Mouse (Mus musculus): Measurements from ENCODE around the gene Cntnap5a. TPM values are rescaled to one million over a fixed set of nuclear protein-coding genes. Genes with fewer than 3 reads are reported as not detected.

Gene Cntnap5a
- 3.1 and 4.5 TPM in 2 replicates for polyA plus RNA-seq (2015; fragmentation: Nextera tagmentation; extraction: Ambion mirVana)

DNA sequence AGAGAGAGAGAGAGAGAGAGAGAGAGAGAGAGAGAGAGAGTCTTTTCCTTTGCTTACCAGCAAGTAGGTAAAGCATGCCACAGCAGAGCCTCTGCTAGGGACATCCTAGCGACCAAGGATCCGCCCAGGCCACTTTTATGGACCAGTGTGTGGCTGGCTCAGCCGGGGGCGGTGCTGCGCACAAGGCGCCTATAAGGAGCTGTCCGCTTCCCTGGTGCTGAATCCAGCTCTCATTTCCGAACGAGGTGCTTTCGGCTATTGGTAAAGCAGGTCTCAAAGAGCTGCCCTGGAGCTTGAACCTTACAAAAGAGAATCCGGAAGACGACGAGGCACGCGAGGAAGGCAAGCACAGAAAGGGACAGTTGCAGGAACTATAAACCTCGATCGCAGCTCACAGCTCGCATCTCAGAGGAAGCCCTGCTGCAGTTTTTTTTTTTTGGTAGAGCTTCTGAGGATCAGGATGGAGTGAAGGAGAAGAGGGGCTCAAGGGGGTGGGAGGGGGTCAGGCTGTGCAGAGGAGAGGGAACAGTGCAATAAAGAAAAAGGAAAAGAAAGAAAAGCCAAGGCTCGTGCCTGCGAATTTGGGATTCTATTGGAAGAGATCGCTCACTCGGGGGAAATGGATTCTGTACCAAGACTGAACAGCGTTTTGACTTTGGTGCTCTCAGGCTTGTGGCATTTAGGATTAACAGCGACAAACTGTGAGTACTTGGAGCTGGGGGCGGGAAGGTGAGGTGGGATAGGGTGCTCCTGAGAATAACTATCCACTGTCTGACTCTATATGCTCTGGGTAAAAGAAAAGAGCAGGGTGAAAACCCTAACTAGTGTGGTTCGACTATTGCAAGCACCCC, at the start of gene Cntnap5a:
Gene Cntnap5a, plus strand, starts transcription at position 239 of the 851 bp plus-strand sequence.
- Histone ChIP-seq H3K27me3 (replicated peaks; ENCODE audit: control insufficient read depth, insufficient read depth, low read length) (no peaks in the 10 kb centered on the region), H3K4me1 (ENCODE audit: control insufficient read depth, insufficient read depth, low read depth, low read length) (no peaks in the 10 kb centered on the region), H3K36me3 (ENCODE audit: control insufficient read depth, insufficient read depth, low read length) (no peaks in the 10 kb centered on the region), H3K4me3 (ENCODE audit: low read length) (peak within 1 kb of the TSS; percentile 47), H3K27ac (ENCODE audit: low read depth, low read length) (peak within 1 kb of the TSS; percentile 66), H3K9ac (ENCODE audit: low read depth, low read length) (peak within 1 kb of the TSS; percentile 68), H3K4me2 (ENCODE audit: low read length) (peak within 1 kb of the TSS; percentile 60), H3K9me3 (ENCODE audit: control insufficient read depth, low read length) (no peaks in the 10 kb centered on the region)
- WGBS = 10% methylated on average over 26 of the region's 26 CpGs
- peak; percentile 90 for ATAC-seq

DNA sequence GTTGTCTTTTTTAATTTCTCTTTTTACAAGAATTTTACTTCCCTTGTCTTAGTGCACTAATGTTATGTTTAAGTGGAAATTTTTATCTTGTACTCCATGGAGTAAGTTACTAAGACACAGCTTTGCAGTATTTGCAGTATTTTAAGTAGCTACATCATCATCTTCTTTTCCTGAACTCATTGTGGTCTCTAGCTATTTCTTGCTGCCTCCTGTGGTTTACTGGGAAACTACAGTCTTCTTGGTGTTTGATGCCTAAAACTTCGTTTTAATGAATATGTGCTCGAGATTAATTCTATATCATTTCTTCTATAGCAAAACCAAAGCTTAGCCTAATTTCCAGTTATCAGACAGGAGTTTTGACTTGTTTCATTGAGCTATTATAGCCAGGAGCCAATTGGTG, 37.6 kb upstream of the Cntnap5a start:
- Histone ChIP-seq H3K9ac (ENCODE audit: low read depth, low read length) (no peak overlapping the region), H3K4me3 (ENCODE audit: low read length) (no peak overlapping the region), H3K4me2 (ENCODE audit: low read length) (no peak overlapping the region), H3K4me1 (ENCODE audit: control insufficient read depth, insufficient read depth, low read depth, low read length) (no peaks in the 10 kb centered on the region), H3K27me3 (replicated peaks; ENCODE audit: control insufficient read depth, insufficient read depth, low read length) (no peaks in the 10 kb centered on the region), H3K36me3 (ENCODE audit: control insufficient read depth, insufficient read depth, low read length) (no peaks in the 10 kb centered on the region), H3K27ac (ENCODE audit: low read depth, low read length) (no peak overlapping the region), H3K9me3 (ENCODE audit: control insufficient read depth, low read length) (no peaks in the 10 kb centered on the region)
- no peak for ATAC-seq
- WGBS = 90% methylated on average over 2 of the region's 2 CpGs

DNA sequence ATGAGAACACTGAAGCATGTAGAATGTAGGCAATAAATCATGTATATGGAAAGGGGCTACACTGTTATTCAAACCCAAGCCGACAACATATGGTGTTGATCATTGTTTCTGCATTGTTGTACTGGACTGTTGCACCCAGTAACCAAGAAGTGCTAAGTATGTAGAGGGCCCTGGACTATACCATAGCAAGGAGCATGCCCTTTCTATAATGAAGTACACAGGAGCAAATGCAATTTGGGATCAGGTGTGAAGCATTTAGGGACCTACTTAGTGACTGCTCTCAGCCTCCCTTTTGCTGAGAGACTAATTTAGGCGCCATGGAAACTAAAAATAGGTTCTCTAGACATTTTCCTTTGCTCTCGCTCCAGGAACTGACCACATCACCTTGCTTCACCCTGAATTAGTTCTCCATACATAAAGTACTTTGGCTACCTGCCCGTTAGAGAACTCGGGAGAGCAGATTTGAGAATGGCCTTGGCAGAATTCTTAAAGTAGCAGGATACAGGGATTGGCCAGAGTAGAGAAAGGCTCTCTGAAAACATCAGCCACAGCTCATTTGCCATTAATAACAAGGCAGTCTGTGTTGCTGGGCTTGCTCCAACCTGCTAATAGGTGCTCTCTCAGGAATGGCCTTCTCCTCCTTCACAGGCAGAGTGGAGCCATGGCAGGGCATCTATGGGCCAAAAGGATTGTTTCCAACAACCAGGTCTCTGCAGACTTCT, 26.1 kb upstream of the Cntnap5a start:
- no peak overlapping the region for H3K4me3 ChIP-seq (ENCODE audit: low read length)
- 75% methylated on average over 5 of the region's 5 CpGs for WGBS
- no peaks in the 10 kb centered on the region for H3K4me1 ChIP-seq (ENCODE audit: control insufficient read depth, insufficient read depth, low read depth, low read length)
- H3K9me3 ChIP-seq (ENCODE audit: control insufficient read depth, low read length) = no peaks in the 10 kb centered on the region
- H3K9ac ChIP-seq (ENCODE audit: low read depth, low read length) = no peak overlapping the region
- H3K36me3 ChIP-seq (ENCODE audit: control insufficient read depth, insufficient read depth, low read length) = no peaks in the 10 kb centered on the region
- no peaks in the 10 kb centered on the region for H3K27me3 ChIP-seq (replicated peaks; ENCODE audit: control insufficient read depth, insufficient read depth, low read length)
- no peak overlapping the region for H3K27ac ChIP-seq (ENCODE audit: low read depth, low read length)
- H3K4me2 ChIP-seq (ENCODE audit: low read length) = no peak overlapping the region
- ATAC-seq = peak; percentile 70; the same call in 1 of the 2 replicates

- Histone ChIP-seq H3K4me3 (ENCODE audit: low read length) (peak overlapping the region; percentile 34), H3K4me1 (ENCODE audit: control insufficient read depth, insufficient read depth, low read depth, low read length) (no peaks in the 10 kb centered on the region)
- peak; percentile 68 for ATAC-seq
These were observed 1.9 kb downstream of the Cntnap5a start for GRCm38 (mm10) chr1:115686494-115686893.

DNA sequence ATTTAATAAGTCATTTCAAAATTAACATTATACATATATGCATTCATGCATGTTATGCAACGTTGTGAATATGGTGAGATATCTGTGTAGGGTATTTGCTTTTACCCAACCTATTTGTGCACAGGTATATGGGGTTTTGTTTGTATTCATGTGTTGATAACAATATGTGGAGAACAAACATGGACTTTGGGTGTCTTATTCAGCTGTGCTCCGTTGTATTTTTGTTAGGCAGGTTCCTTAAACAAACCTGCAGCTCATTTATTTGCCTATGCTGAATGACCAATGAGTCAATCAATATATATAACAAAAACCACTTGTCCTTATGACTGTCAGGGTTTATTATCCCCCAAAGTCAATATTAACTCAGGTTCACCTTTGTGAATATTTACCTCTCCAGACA, 15.2 kb downstream of the Cntnap5a start:
- H3K9ac ChIP-seq (ENCODE audit: low read depth, low read length) = no peak overlapping the region
- 74% methylated on average over 2 of the region's 2 CpGs for WGBS
- H3K27me3 ChIP-seq (replicated peaks; ENCODE audit: control insufficient read depth, insufficient read depth, low read length) = no peaks in the 10 kb centered on the region
- no peaks in the 10 kb centered on the region for H3K4me1 ChIP-seq (ENCODE audit: control insufficient read depth, insufficient read depth, low read depth, low read length)
- H3K4me3 ChIP-seq (ENCODE audit: low read length) = no peak overlapping the region
- no peaks in the 10 kb centered on the region for H3K36me3 ChIP-seq (ENCODE audit: control insufficient read depth, insufficient read depth, low read length)
- no peaks in the 10 kb centered on the region for H3K9me3 ChIP-seq (ENCODE audit: control insufficient read depth, low read length)
- no peak overlapping the region for H3K27ac ChIP-seq (ENCODE audit: low read depth, low read length)
- H3K4me2 ChIP-seq (ENCODE audit: low read length) = no peak overlapping the region
- no peak for ATAC-seq

More at GRCm38 (mm10) chr1:115686494-115686893, 1.9 kb downstream of the Cntnap5a start:
- H3K9me3 ChIP-seq (ENCODE audit: control insufficient read depth, low read length) = no peaks in the 10 kb centered on the region
- no peaks in the 10 kb centered on the region for H3K36me3 ChIP-seq (ENCODE audit: control insufficient read depth, insufficient read depth, low read length)
- peak overlapping the region; percentile 60 for H3K4me2 ChIP-seq (ENCODE audit: low read length)
- no peak overlapping the region for H3K9ac ChIP-seq (ENCODE audit: low read depth, low read length)
- H3K27me3 ChIP-seq (replicated peaks; ENCODE audit: control insufficient read depth, insufficient read depth, low read length) = no peaks in the 10 kb centered on the region
- no peak overlapping the region for H3K27ac ChIP-seq (ENCODE audit: low read depth, low read length)
- 31% methylated on average over 2 of the region's 2 CpGs for WGBS

DNA sequence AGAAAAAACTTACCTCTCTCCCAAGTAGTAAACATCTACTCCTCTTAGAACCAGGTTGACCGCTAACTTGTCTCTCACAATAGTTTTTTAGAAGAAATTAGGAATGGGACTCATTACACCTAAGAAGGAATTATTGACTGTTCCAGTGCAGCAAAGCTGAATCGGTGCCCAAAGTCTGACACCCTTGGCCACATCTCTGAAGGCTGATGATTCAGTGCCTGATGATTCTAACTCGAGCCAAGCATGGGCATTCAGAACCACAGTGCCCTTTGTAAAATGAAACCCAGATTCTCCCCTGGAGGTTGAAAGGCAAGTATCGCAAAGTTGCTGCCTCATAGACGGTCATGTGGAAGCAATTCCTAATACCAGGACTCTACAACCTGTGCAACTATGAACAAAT, 58.0 kb downstream of the Cntnap5a start:
- Histone ChIP-seq H3K27me3 (replicated peaks; ENCODE audit: control insufficient read depth, insufficient read depth, low read length) (no peaks in the 10 kb centered on the region), H3K9me3 (ENCODE audit: control insufficient read depth, low read length) (no peaks in the 10 kb centered on the region), H3K36me3 (ENCODE audit: control insufficient read depth, insufficient read depth, low read length) (no peaks in the 10 kb centered on the region), H3K4me3 (ENCODE audit: low read length) (no peak overlapping the region), H3K4me1 (ENCODE audit: control insufficient read depth, insufficient read depth, low read depth, low read length) (no peaks in the 10 kb centered on the region), H3K9ac (ENCODE audit: low read depth, low read length) (no peak overlapping the region), H3K27ac (ENCODE audit: low read depth, low read length) (no peak overlapping the region), H3K4me2 (ENCODE audit: low read length) (no peak overlapping the region)
- 80% methylated on average over 5 of the region's 5 CpGs for WGBS
- no peak for ATAC-seq

DNA sequence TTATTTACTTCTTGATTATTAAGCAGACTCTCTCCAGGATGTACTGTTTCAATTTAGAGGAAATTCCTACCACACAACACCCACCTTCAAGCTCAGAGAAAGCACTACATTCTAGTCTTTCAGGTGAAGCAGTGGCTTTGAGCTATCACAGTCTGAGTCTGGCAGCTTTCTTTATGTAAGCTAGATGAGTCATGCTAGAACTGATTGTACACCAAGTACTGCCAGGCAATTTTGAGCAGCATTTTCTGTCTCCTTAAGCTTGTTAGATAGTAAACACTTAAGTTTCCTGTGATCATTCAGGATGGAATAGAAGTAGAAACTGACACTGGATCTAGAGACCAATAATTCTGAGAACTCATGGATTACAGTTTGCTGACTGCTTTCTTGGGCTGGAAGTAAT, 61.0 kb downstream of the Cntnap5a start:
- no peak overlapping the region for H3K27ac ChIP-seq (ENCODE audit: low read depth, low read length)
- no peak overlapping the region for H3K4me3 ChIP-seq (ENCODE audit: low read length)
- no peak overlapping the region for H3K9ac ChIP-seq (ENCODE audit: low read depth, low read length)
- no peaks in the 10 kb centered on the region for H3K4me1 ChIP-seq (ENCODE audit: control insufficient read depth, insufficient read depth, low read depth, low read length)
- no peak overlapping the region for H3K4me2 ChIP-seq (ENCODE audit: low read length)
- ATAC-seq = no peak
- H3K27me3 ChIP-seq (replicated peaks; ENCODE audit: control insufficient read depth, insufficient read depth, low read length) = no peaks in the 10 kb centered on the region
- H3K9me3 ChIP-seq (ENCODE audit: control insufficient read depth, low read length) = no peaks in the 10 kb centered on the region
- no peaks in the 10 kb centered on the region for H3K36me3 ChIP-seq (ENCODE audit: control insufficient read depth, insufficient read depth, low read length)

DNA sequence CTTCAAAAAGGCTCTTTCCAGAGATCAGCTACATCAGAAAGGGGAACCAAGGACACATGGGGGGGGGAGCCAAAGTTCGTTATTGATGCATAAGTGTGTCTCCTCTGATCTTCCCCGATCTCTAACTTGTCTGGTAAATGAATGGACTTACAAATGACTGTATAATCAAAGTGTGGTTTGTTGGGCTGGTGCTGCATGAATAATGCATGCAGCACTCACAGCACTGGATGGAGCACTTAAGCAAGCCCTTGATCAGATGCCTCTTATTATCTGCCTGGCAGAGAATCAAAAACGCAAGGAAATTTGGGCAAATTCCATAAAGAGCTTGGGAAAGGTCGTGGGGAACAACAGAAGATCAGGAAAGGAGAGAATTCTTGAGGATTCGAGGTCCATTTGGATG, 100.2 kb downstream of the Cntnap5a start:
- ATAC-seq = peak; percentile 60; the same call in 1 of the 2 replicates
- 27% methylated on average over 5 of the region's 5 CpGs for WGBS
- Histone ChIP-seq H3K27me3 (replicated peaks; ENCODE audit: control insufficient read depth, insufficient read depth, low read length) (no peaks in the 10 kb centered on the region), H3K9ac (ENCODE audit: low read depth, low read length) (no peak overlapping the region), H3K4me1 (ENCODE audit: control insufficient read depth, insufficient read depth, low read depth, low read length) (no peaks in the 10 kb centered on the region; the same call in 1 of the 2 replicates), H3K27ac (ENCODE audit: low read depth, low read length) (no peak overlapping the region), H3K36me3 (ENCODE audit: control insufficient read depth, insufficient read depth, low read length) (no peaks in the 10 kb centered on the region), H3K9me3 (ENCODE audit: control insufficient read depth, low read length) (no peaks in the 10 kb centered on the region), H3K4me3 (ENCODE audit: low read length) (no peak overlapping the region), H3K4me2 (ENCODE audit: low read length) (no peak overlapping the region)

DNA sequence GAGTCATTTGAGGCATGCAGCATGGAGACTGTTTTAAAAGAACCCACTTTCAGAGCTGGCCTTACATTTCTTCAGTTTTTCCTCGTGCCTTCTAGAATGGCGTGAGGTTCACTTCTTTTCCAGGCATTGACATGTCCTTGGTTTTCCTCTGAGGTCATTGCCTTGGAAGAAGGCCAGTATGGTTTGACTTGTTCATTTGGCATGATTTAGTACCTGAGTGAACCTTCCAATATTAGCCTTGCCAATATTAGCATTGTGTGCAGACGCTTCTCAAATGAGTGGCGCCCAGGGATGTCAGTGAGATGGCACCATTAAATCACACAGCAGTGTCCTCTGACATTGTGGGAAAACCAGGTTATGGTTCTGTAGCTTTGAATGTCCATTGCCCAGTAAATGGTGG, 158.0 kb downstream of the Cntnap5a start:
- H3K27me3 ChIP-seq (replicated peaks; ENCODE audit: control insufficient read depth, insufficient read depth, low read length) = no peaks in the 10 kb centered on the region
- no peaks in the 10 kb centered on the region for H3K36me3 ChIP-seq (ENCODE audit: control insufficient read depth, insufficient read depth, low read length)
- no peaks in the 10 kb centered on the region for H3K9me3 ChIP-seq (ENCODE audit: control insufficient read depth, low read length)
- no peak overlapping the region for H3K4me3 ChIP-seq (ENCODE audit: low read length)
- H3K4me1 ChIP-seq (ENCODE audit: control insufficient read depth, insufficient read depth, low read depth, low read length) = no peaks in the 10 kb centered on the region
- no peak for ATAC-seq
- 88% methylated on average over 4 of the region's 4 CpGs for WGBS
- no peak overlapping the region for H3K27ac ChIP-seq (ENCODE audit: low read depth, low read length)
- H3K4me2 ChIP-seq (ENCODE audit: low read length) = no peak overlapping the region
- H3K9ac ChIP-seq (ENCODE audit: low read depth, low read length) = no peak overlapping the region
